Comparison of ENCODE assay signal across 15 mouse cellular contexts in the genomic region with DNA sequence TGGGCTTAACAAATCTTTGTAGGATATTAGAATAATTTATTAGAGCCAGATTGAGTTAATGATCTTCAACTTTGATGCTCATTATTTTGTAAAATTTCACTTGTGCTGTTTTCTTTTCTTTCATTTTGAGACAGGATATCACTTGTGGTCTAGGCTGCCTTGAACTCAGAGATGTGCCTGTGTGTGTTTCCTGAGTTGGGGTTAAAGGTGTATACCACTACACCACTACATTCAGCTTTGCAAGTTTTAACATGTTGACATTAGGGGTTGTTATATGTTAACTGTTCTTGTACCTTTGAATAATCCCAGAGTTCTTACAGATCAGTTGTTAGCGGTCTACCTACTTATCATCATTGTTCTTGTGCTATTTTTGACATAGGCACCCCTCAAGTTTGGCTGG.
DNase-seq lines count a peak whose midpoint lies in the region; ATAC-seq lines count a peak whose summit lies in the region.
"Had no signal": no experiment of that assay in that cellular context is flagged by ENCODE, and none has a peak within 500 bp of the region (broad histone marks: within the 10 kb centered on the region; RNA-seq: fewer than 3 reads in every experiment).

No protein-coding gene starts in this region.

- peak; percentile 97 for ATAC-seq in activated CD4-positive, CD25-positive, alpha-beta regulatory T cell, adult 4 months
- ATAC-seq: forebrain, embryonic 16.5 days; intestine, postnatal 0 days had no signal

- intact Hi-C loops in left cerebral cortex, postnatal 10 days (cut with DNase I): no loop called here

- DNase-seq in 416B (ENCODE audit: low read depth): peak; percentile 64
- DNase-seq in CD4-positive, CD25-positive, alpha-beta regulatory T cell, adult 2 months (ENCODE audit: low read depth, low spot score): peak; percentile 69
- DNase-seq in naive thymus-derived CD4-positive, alpha-beta T cell, adult 2 months (ENCODE audit: low read depth): peak; percentile 78
- no peak for DNase-seq in adrenal gland, postnatal 10 days
- no peak for DNase-seq in Muller cell, postnatal 12 days (ENCODE audit: inconsistent ontology term)
- no peak for DNase-seq in left cerebral cortex, postnatal 10 days (ENCODE audit: extremely low spot score in 1 of 2, low spot score in 2 of 2)
- DNase-seq: adrenal gland, postnatal 25 days; cerebellum, adult 18-20 months; cerebellum, postnatal 14 days; gastrocnemius, postnatal 14 days; heart, adult 2 months; heart, postnatal 14 days had no signal

Comparison
In these comparisons a context has a peak if more than half of its experiments do, and no peak if none do; other contexts are left out.
1. DNase-seq: peak in 416B (single experiment), CD4-positive, CD25-positive, alpha-beta regulatory T cell, adult 2 months (single experiment) and naive thymus-derived CD4-positive, alpha-beta T cell, adult 2 months (single experiment); none in adrenal gland, postnatal 10 days (single experiment), Muller cell, postnatal 12 days (single experiment) and left cerebral cortex, postnatal 10 days (0 of 2).